Mouse (Mus musculus) CH12.LX (cell line): Measurements from ENCODE around the gene Sh3bgrl2. TPM values are rescaled to one million over a fixed set of nuclear protein-coding genes. Genes with fewer than 3 reads are reported as not detected.

Experiments used
- DNase-seq: peaks from one replicate; pipeline ENCODE4 v3.0.0-alpha.2; 2013; ENCODE audit errors: extremely low read depth
- H3K27ac ChIP-seq: 2 replicates; pipeline ENCODE4 v1.5.1; 2012; ENCODE audit warnings: low read depth, mild to moderate bottlenecking, control low read depth, moderate library complexity; ENCODE audit not compliant: insufficient read depth
- H3K27me3 ChIP-seq: replicated peaks from 2 replicates; pipeline ENCODE3; 2012; ENCODE audit warnings: inconsistent platforms
- H3K36me3 ChIP-seq, 2 experiments: replicated peaks in 1 of 2; 2 replicates each; pipeline versions ENCODE3 to v1.6.1; 2012; ENCODE audit warnings: inconsistent platforms in 1 of 2, low read length in 1 of 2, mild to moderate bottlenecking in 1 of 2, mixed read lengths in 1 of 2, moderate library complexity in 1 of 2; ENCODE audit not compliant: control insufficient read depth in 1 of 2, insufficient read depth in 1 of 2
- H3K4me1 ChIP-seq, 2 experiments: 2 replicates each; pipeline ENCODE4 v1.6.1; 2012; ENCODE audit warnings: inconsistent platforms in 1 of 2, moderate library complexity in 1 of 2; ENCODE audit not compliant: insufficient read depth in 2 of 2, control insufficient read depth in 1 of 2
- H3K4me2 ChIP-seq: 2 replicates; pipeline ENCODE4 v1.6.1; 2012; ENCODE audit warnings: low read depth, mild to moderate bottlenecking, control low read depth; ENCODE audit not compliant: poor library complexity, insufficient read depth, severe bottlenecking
- H3K4me3 ChIP-seq, 3 experiments: fragments of 150-350 bp in 1 of 3; sonication (generic) in 1 of 3; replicated peaks in 1 of 3; 2 replicates each; pipeline versions ENCODE3 to v1.5.1; 2011 to 2012; ENCODE audit warnings: low read depth in 2 of 3, low read length in 2 of 3, mild to moderate bottlenecking in 2 of 3, moderate library complexity in 2 of 3, control low read depth in 1 of 3, improper control_type of control experiment in 1 of 3, inconsistent platforms in 1 of 3, mixed read lengths in 1 of 3; ENCODE audit not compliant: poor library complexity in 1 of 3
- H3K79me2 ChIP-seq: replicated peaks from 2 replicates; pipeline ENCODE4 v1.6.1; 2012; ENCODE audit warnings: mild to moderate bottlenecking, moderate library complexity; ENCODE audit not compliant: control insufficient read depth, poor library complexity, insufficient read depth, severe bottlenecking; ENCODE audit errors: extremely low read depth
- H3K9ac ChIP-seq: 2 replicates; pipeline ENCODE4 v1.6.1; 2012; ENCODE audit warnings: low read depth, mild to moderate bottlenecking, control low read depth, moderate library complexity; ENCODE audit not compliant: insufficient read depth
- H3K9me3 ChIP-seq: replicated peaks from 2 replicates; pipeline ENCODE3; 2012; ENCODE audit warnings: low read length, inconsistent platforms, mixed read lengths
- CHD1 ChIP-seq: IDR thresholded peaks from 2 replicates; pipeline ENCODE4 v1.6.1; 2012; ENCODE audit warnings: low read depth, low read length, improper control_type of control experiment, inconsistent platforms
- CTCF ChIP-seq, 2 experiments: IDR thresholded peaks in 1 of 2; conservative IDR thresholded peaks in 1 of 2; 2 replicates each; pipeline ENCODE4 v1.5.1; 2011 to 2012; ENCODE audit warnings: low read depth in 2 of 2, low read length in 2 of 2, improper control_type of control experiment in 1 of 2, inconsistent platforms in 1 of 2, mild to moderate bottlenecking in 1 of 2, moderate library complexity in 1 of 2
- ETS1 ChIP-seq: conservative IDR thresholded peaks from 2 replicates; pipeline ENCODE4 v1.6.1; 2012; ENCODE audit warnings: low read depth, mild to moderate bottlenecking, inconsistent platforms, low read length, improper control_type of control experiment, moderate library complexity
- GABPA ChIP-seq: IDR thresholded peaks from 2 replicates; pipeline ENCODE4 v1.6.1; 2012; ENCODE audit warnings: low read depth, low read length, improper control_type of control experiment, inconsistent platforms; ENCODE audit not compliant: insufficient replicate concordance
- JUN ChIP-seq: IDR thresholded peaks from 2 replicates; pipeline ENCODE4 v1.6.1; 2011; ENCODE audit warnings: low read depth, mild to moderate bottlenecking, low read length, improper control_type of control experiment, moderate library complexity; ENCODE audit not compliant: insufficient read depth
- JUND ChIP-seq: conservative IDR thresholded peaks from 2 replicates; pipeline ENCODE4 v1.6.1; 2011; ENCODE audit warnings: low read depth, low read length, improper control_type of control experiment
- MAZ ChIP-seq: IDR thresholded peaks from 2 replicates; pipeline ENCODE4 v1.6.1; 2012; ENCODE audit warnings: low read depth, mild to moderate bottlenecking, inconsistent platforms, low read length, improper control_type of control experiment, moderate library complexity
- MEF2A ChIP-seq: IDR thresholded peaks from 2 replicates; pipeline ENCODE4 v1.6.1; 2014; ENCODE audit warnings: low read depth, mild to moderate bottlenecking, inconsistent platforms, low read length, improper control_type of control experiment, borderline replicate concordance
- MXI1 ChIP-seq: IDR thresholded peaks from 2 replicates; pipeline ENCODE4 v1.6.1; 2011; ENCODE audit warnings: mild to moderate bottlenecking, low read depth, low read length, improper control_type of control experiment
- MYC ChIP-seq: IDR thresholded peaks from 2 replicates; pipeline ENCODE4 v1.6.1; 2011; ENCODE audit warnings: low read depth, mild to moderate bottlenecking, improper control_type of control experiment, low read length
- PAX5 ChIP-seq: IDR thresholded peaks from 2 replicates; pipeline ENCODE4 v1.6.1; 2012; ENCODE audit warnings: low read length, inconsistent platforms, mixed read lengths
- SMC3 ChIP-seq: IDR thresholded peaks from 2 replicates; pipeline ENCODE4 v1.6.1; 2011; ENCODE audit warnings: low read depth, low read length, improper control_type of control experiment
- UBTF ChIP-seq: IDR thresholded peaks from 2 replicates; pipeline ENCODE4 v1.6.1; 2012; ENCODE audit warnings: low read depth, mild to moderate bottlenecking, inconsistent platforms, low read length, improper control_type of control experiment, moderate library complexity
- ZC3H11A ChIP-seq: IDR thresholded peaks from 2 replicates; pipeline ENCODE4 v1.6.1; 2012; ENCODE audit warnings: low read depth, mild to moderate bottlenecking, inconsistent platforms, low read length, improper control_type of control experiment
- ZMIZ1 ChIP-seq: IDR thresholded peaks from 2 replicates; pipeline ENCODE4 v1.6.1; 2012; ENCODE audit warnings: low read depth, mild to moderate bottlenecking, inconsistent platforms, low read length, improper control_type of control experiment
- ZNF384 ChIP-seq: IDR thresholded peaks from 2 replicates; pipeline ENCODE4 v1.6.1; 2012; ENCODE audit warnings: low read depth, low read length, improper control_type of control experiment, inconsistent platforms
- dilution Hi-C: fragments of 300-500 bp; cut with MboI; formaldehyde crosslinking; loops from 2 replicates; pipeline ENCODE4 v1.14.3; 2020; ENCODE audit warnings: low sequenced_read_pairs; ENCODE audit not compliant: extremely low pct_unique_long_range_greater_than_20kb, extremely low pct_ligation_motif_present
- in situ Hi-C: fragments of 300-500 bp; cut with MboI; formaldehyde crosslinking; loops from 3 replicates; pipeline ENCODE4 v1.14.3; 2019; ENCODE audit warnings: low sequenced_read_pairs, low pct_ligation_motif_present, low pct_unique_long_range_greater_than_20kb, mixed read lengths
- polyA plus RNA-seq: library from polyadenylated mRNA; unstranded; fragments of >175 nt; gene quantifications from 2 replicates; pipeline ENCODE4 v1.2.1, GENCODE M21; 2012; ENCODE audit warnings: low read depth; ENCODE audit not compliant: insufficient read length
- total RNA-seq, 2 experiments: library from RNA; depleted of rRNA; stranded (reverse); fragments of 300-350 nt in 1 of 2; fragments of >200 nt in 1 of 2; gene quantifications; 2 replicates each; pipeline ENCODE4 v1.2.3; 2012 to 2014

Gene Sh3bgrl2
- total and polyA plus RNA-seq, 3 experiments = 0.04 to 0.27 (median 0.11) TPM

DNA sequence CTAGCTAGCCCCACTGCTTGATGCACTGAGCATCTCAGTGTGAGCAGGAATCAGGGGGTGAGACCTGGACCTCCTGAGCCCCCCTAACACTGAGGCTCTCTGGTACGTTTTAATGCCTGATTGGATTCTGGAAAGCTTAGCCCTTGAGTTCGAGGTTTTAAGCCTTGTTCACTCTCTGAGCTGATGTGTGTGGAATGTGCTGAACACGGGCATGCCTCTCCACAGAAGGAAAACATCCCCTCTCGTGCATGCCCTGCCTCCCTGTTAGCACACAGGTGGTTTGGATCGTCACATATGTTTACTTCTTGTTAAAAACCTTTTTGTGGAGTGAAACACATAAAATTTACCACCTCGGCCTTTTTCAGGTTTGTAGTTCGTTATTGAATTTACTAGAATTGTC, 34.6 kb downstream of the Sh3bgrl2 start:
- no peak overlapping the region for H3K4me2 ChIP-seq
- TF ChIP-seq MEF2A (no peak), ZMIZ1 (no peak), SMC3 (no peak), JUN (no peak), MXI1 (no peak), PAX5 (no peak), UBTF (no peak), GABPA (no peak), ZNF384 (no peak)
- TF ChIP-seq, all 38 proteins: peak for 0
- H3K36me3 ChIP-seq = no peaks in the 10 kb centered on the region
- no peaks in the 10 kb centered on the region for H3K79me2 ChIP-seq
- no peak overlapping the region for H3K4me3 ChIP-seq
- no peak overlapping the region for H3K27ac ChIP-seq
- DNase-seq = no peak
- dilution Hi-C loops = no loop called here
- no peaks in the 10 kb centered on the region for H3K9me3 ChIP-seq
- in situ Hi-C loops = no loop called here
- H3K27me3 ChIP-seq = no peaks in the 10 kb centered on the region
- no peak overlapping the region for H3K9ac ChIP-seq
- no peaks in the 10 kb centered on the region for H3K4me1 ChIP-seq

DNA sequence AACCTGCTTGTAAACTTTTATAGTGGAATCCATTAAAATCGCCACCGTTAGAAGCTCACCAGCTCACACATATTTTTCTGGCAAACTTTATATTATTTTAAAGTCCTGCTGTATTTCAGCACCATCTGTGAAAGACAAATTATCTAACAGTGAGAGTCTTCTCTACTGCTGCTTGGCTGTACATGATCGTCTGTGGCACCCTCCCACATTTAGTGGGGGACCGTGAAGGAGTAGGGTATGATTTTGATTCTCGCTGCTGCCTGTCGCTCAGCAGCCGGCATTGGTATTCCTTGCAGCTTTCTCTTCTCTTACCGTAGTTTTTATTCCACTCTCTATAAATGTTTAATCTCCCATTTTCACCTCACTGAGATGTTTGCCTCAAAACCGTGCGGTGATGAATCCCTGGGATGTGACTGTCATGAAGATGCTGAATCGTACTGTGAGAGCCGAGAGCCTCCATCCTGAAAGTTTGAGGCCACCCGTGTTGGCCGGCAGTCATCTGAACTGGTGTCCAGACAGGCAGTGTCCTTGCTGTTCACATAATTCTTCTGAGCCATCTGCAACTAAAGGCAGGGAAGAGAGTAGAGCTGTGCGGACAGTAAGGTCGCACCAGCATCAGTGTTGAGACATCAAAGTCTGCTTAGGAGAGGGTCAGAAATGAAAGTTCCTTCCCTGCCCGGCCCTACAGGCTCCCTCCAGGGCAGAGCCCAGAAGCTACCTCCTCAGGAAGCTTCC, 38.4 kb downstream of the Sh3bgrl2 start:
- Histone ChIP-seq H3K4me1 (no peaks in the 10 kb centered on the region), H3K27me3 (no peaks in the 10 kb centered on the region), H3K27ac (no peak overlapping the region), H3K9ac (no peak overlapping the region), H3K79me2 (no peaks in the 10 kb centered on the region), H3K36me3 (no peaks in the 10 kb centered on the region), H3K4me2 (no peak overlapping the region), H3K9me3 (no peaks in the 10 kb centered on the region), H3K4me3 (no peak overlapping the region)
- dilution Hi-C loops = no loop called here
- DNase-seq = no peak
- in situ Hi-C loops = no loop called here
- TF ChIP-seq MAZ = no peak
- TF ChIP-seq ETS1 = no peak
- no peak for TF ChIP-seq MEF2A
- TF ChIP-seq MYC = no peak
- TF ChIP-seq JUND = no peak
- TF ChIP-seq CHD1 = no peak
- no peak for TF ChIP-seq CTCF (conservative IDR thresholded peaks at IDR 0.05 in 1 of 2, IDR thresholded peaks at IDR 0.05 in 1 of 2; ENCODE audit: low read depth in 2 of 2, low read length in 2 of 2)
- TF ChIP-seq ZC3H11A = no peak
